Mouse (Mus musculus) lung, postnatal 0 days (tissue): ENCODE measurements around the gene Tifab. TPM values are rescaled to one million over a fixed set of nuclear protein-coding genes. Genes with fewer than 3 reads are reported as not detected.

Experiments
- ATAC-seq: fragments of 200-750 bp; cut with Nextera tagmentation; 2 replicates; pipeline ENCODE4 v1.8.0; 2017; ENCODE audit warnings: moderate library complexity
- DNase-seq: peaks from one replicate; pipeline ENCODE4 v3.0.0-alpha.2; 2016; ENCODE audit warnings: low spot score
- H3K27ac ChIP-seq: fragments of 300-500 bp; sonication (generic); 2 replicates; pipeline ENCODE4 v1.5.1; 2014; ENCODE audit warnings: antibody characterized with exemption, mild to moderate bottlenecking, low read length, mixed read lengths
- H3K27me3 ChIP-seq: fragments of 300-500 bp; sonication (generic); replicated peaks from 2 replicates; pipeline ENCODE4 v1.6.1; 2014; ENCODE audit warnings: low read length, mixed read lengths; ENCODE audit not compliant: insufficient read depth
- H3K36me3 ChIP-seq: fragments of 300-500 bp; sonication (generic); 2 replicates; pipeline ENCODE4 v1.6.1; 2014; ENCODE audit warnings: low read length, mixed read lengths; ENCODE audit not compliant: insufficient read depth
- H3K4me1 ChIP-seq: fragments of 300-500 bp; sonication (generic); 2 replicates; pipeline ENCODE4 v1.6.1; 2014; ENCODE audit warnings: antibody characterized with exemption, low read depth, low read length, mixed read lengths; ENCODE audit not compliant: insufficient read depth
- H3K4me2 ChIP-seq: fragments of 300-500 bp; sonication (generic); replicated peaks from 2 replicates; pipeline ENCODE4 v1.6.1; 2014; ENCODE audit warnings: low read depth, mild to moderate bottlenecking, low read length, moderate library complexity, mixed read lengths
- H3K4me3 ChIP-seq: fragments of 300-500 bp; sonication (generic); 2 replicates; pipeline ENCODE4 v1.5.1; 2014; ENCODE audit warnings: low read depth, low read length
- H3K9ac ChIP-seq: fragments of 300-500 bp; sonication (generic); replicated peaks from 2 replicates; pipeline ENCODE4 v1.6.1; 2014; ENCODE audit warnings: low read depth, mild to moderate bottlenecking
- H3K9me3 ChIP-seq: fragments of 300-500 bp; sonication (generic); 2 replicates; pipeline ENCODE4 v1.6.1; 2016; ENCODE audit warnings: low read length, mixed read lengths
- CTCF ChIP-seq: IDR thresholded peaks from 2 replicates; pipeline ENCODE4 v1.5.1; 2016; ENCODE audit warnings: antibody characterized with exemption, mild to moderate bottlenecking
- EP300 ChIP-seq: IDR thresholded peaks from 2 replicates; pipeline ENCODE4 v1.6.1; 2016; ENCODE audit warnings: antibody characterized with exemption, mild to moderate bottlenecking, control low read depth
- WGBS: fragments of 180-500 bp; shearing (Covaris S2); extraction: QIAGEN DNeasy Blood & Tissue Kit; methylation state at CpG from one replicate; pipeline ENCODE4 v1.1.7; 2014; 5-methylcytosine and 5-hydroxymethylcytosine counted together
- polyA plus RNA-seq: library from polyadenylated mRNA; unstranded; fragments of >200 nt; fragmentation: Nextera tagmentation; extraction: Ambion mirVana; gene quantifications from 2 replicates; pipeline ENCODE4 v1.2.1, GENCODE M21; 2015

Gene Tifab
- polyA plus RNA-seq, 1 experiment from 2014 or later, result 6.6 TPM

DNA sequence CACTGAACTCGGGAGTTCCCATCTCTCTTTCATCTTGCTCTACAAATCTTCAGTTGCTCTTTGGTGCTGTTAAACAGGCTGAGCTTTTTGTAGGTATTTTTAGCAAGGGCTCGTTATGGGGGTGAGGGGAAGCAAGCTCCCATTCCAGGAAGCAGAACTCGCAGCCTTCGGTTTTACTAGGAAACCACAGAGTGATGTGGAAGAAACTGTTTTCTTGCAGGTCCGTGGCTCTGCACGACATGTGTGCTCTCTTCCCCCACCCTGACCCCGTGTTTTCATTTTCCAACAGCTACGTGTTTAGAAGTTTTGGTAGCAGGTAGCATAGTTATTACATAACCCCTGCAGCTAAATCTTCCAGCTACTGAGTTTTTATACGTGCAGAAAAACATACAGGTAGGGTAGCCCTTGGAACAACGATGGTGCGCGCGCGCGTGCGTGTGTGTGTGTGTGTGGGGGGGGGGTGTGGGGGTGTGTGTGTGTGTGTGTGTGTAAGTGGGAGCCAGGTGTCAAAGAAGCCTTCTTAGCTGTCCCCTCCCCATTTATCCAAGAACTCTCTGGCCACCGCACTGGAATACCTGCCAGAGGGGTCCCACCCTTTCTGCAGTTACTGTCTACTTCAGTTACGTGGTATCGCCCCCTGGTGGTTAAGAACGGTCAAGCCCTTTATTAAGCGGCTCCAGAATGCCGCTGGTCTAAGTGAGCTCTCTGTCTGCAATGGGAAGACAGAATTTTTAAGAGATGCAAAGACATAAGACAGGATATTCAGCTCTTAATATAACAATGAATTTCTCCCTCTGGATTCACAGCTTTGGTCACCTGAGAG, 27.1 kb downstream of the Tifab start:
- Histone ChIP-seq H3K27ac (no peak overlapping the region), H3K9me3 (no peaks in the 10 kb centered on the region), H3K36me3 (no peaks in the 10 kb centered on the region), H3K4me3 (no peak overlapping the region), H3K9ac (no peak overlapping the region), H3K27me3 (no peaks in the 10 kb centered on the region), H3K4me2 (0 out of 2 replicates have a peak overlapping the region, but pooled peaks have one; percentile 6), H3K4me1 (no peaks in the 10 kb centered on the region)
- TF ChIP-seq CTCF (peak; percentile 87), EP300 (no peak)
- ATAC-seq (peak; percentile 68), DNase-seq (peak; percentile 88)
- WGBS, result 47% methylated on average over 22 of the region's 22 CpGs

GRCm38 (mm10) chr13:56145523-56145922, 33.2 kb downstream of the Tifab start:
- ATAC-seq, result no peak
- TF ChIP-seq EP300 (no peak), CTCF (peak; percentile 64)
- Histone ChIP-seq H3K4me3 (no peak overlapping the region), H3K9me3 (no peaks in the 10 kb centered on the region), H3K27ac (no peak overlapping the region), H3K36me3 (no peaks in the 10 kb centered on the region), H3K4me2 (no peak overlapping the region), H3K9ac (no peak overlapping the region), H3K27me3 (no peaks in the 10 kb centered on the region), H3K4me1 (no peaks in the 10 kb centered on the region)
- WGBS, result 39% methylated on average over 3 of the region's 3 CpGs
- peak; percentile 39 for DNase-seq

DNA sequence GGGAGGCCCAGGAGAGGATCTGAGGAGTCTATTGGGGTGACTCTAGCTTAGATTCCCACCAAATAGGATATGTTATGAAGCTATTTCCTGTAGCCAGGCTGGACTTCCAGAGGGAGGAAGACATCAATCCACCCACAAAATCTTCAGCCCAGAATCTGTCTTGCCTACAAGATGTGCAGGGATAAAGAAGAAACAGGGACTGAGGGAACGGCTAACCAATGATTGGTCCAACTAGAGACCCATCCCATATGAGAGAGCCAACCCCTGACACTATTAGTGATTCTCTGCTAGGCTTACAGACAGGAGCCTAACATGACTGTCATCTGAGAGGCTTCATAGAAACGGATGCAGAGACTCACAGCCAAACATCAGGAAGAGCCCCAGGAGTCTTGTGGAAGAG, 34.7 kb downstream of the Tifab start:
- Histone ChIP-seq H3K9me3 (no peaks in the 10 kb centered on the region), H3K4me2 (no peak overlapping the region), H3K4me1 (no peaks in the 10 kb centered on the region), H3K9ac (no peak overlapping the region), H3K36me3 (no peaks in the 10 kb centered on the region), H3K27ac (no peak overlapping the region), H3K27me3 (no peaks in the 10 kb centered on the region), H3K4me3 (no peak overlapping the region)
- 48% methylated on average over 2 of the region's 2 CpGs for WGBS
- no peak for TF ChIP-seq EP300
- TF ChIP-seq CTCF, result no peak
- DNase-seq, result peak; percentile 46
- ATAC-seq, result peak; percentile 65

- DNase-seq, result no peak
- H3K27ac ChIP-seq, result no peak overlapping the region
- no peak for ATAC-seq
These were observed 35.6 kb downstream of the Tifab start for GRCm38 (mm10) chr13:56143151-56143513.

GRCm38 (mm10) chr13:56142382-56143150, 36.1 kb downstream of the Tifab start:
- DNase-seq (no peak), ATAC-seq (no peak; the same call in 1 of the 2 replicates)
- no peaks in the 10 kb centered on the region for H3K4me1 ChIP-seq
- H3K9ac ChIP-seq, result no peak overlapping the region
- H3K4me3 ChIP-seq, result no peak overlapping the region
- H3K9me3 ChIP-seq, result no peaks in the 10 kb centered on the region
- no peak overlapping the region for H3K4me2 ChIP-seq
- no peaks in the 10 kb centered on the region for H3K36me3 ChIP-seq
- 23% methylated on average over 11 of the region's 11 CpGs for WGBS
- H3K27ac ChIP-seq, result no peak overlapping the region
- no peak for TF ChIP-seq EP300
- TF ChIP-seq CTCF, result no peak
- H3K27me3 ChIP-seq, result no peaks in the 10 kb centered on the region

More at GRCm38 (mm10) chr13:56143151-56143513, 35.6 kb downstream of the Tifab start:
- WGBS, result 22% methylated on average over 7 of the region's 7 CpGs
- Histone ChIP-seq H3K27me3 (no peaks in the 10 kb centered on the region), H3K4me3 (no peak overlapping the region), H3K9me3 (no peaks in the 10 kb centered on the region), H3K36me3 (no peaks in the 10 kb centered on the region), H3K4me1 (no peaks in the 10 kb centered on the region), H3K4me2 (no peak overlapping the region), H3K9ac (no peak overlapping the region)
- TF ChIP-seq EP300 (no peak), CTCF (no peak)

DNA sequence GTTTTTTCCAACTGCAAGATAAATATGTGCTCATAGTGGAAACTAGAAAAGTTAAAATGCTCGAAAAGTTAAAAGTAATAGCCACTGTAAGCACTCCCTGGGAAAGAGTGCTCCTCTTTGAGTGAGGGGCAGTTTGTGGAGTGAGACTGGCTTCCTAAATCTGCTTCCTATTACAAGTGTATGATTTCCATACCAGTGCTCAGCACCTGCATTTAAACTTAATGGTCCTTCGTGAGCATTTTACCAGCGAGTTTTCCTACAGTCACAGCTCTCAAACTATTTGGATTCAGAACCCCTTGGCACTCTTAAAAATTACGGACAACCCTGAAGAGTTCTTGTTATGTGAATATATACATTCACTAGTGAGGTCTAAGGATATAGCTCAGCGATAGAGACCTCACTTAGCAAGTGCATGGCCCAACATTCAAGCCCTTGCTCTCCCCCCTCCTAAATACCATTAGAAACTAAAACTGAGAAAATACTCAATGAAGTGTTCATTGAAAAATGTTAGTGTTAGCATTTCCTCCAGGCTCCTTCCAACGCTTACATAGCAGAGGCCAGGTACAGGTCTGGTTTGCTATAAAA, 39.4 kb downstream of the Tifab start:
- Histone ChIP-seq H3K4me2 (no peak overlapping the region), H3K4me3 (no peak overlapping the region), H3K27me3 (no peaks in the 10 kb centered on the region), H3K4me1 (no peaks in the 10 kb centered on the region; the same call in 1 of the 2 replicates), H3K9me3 (no peaks in the 10 kb centered on the region), H3K36me3 (no peaks in the 10 kb centered on the region), H3K27ac (no peak overlapping the region), H3K9ac (no peak overlapping the region)
- DNase-seq, result no peak
- 34% methylated on average over 6 of the region's 6 CpGs for WGBS
- ATAC-seq, result no peak
- TF ChIP-seq EP300, result no peak
- TF ChIP-seq CTCF, result no peak
